Mouse (Mus musculus) heart, embryonic 16.5 days (tissue): ENCODE measurements around the gene March4. TPM values are rescaled to one million over a fixed set of nuclear protein-coding genes. Genes with fewer than 3 reads are reported as not detected.

Source experiments
- ATAC-seq: fragments of 200-750 bp; cut with Nextera tagmentation; replicated peaks from 2 replicates; pipeline ENCODE4 v1.8.0; 2017; ENCODE audit warnings: moderate number of reproducible peaks; ENCODE audit not compliant: insufficient read depth, low FRiP score; ENCODE audit errors: extremely low read depth
- H3K27ac ChIP-seq: fragments of 300-500 bp; sonication (generic); 2 replicates; pipeline ENCODE4 v1.5.1; 2014; ENCODE audit warnings: mild to moderate bottlenecking, low read length, control low read depth, moderate library complexity
- H3K27me3 ChIP-seq: fragments of 300-500 bp; sonication (generic); 2 replicates; pipeline ENCODE4 v1.6.1; 2014; ENCODE audit warnings: low read length, mixed read lengths; ENCODE audit not compliant: control insufficient read depth, insufficient read depth
- H3K36me3 ChIP-seq: fragments of 300-500 bp; sonication (generic); 2 replicates; pipeline ENCODE4 v1.6.1; 2014; ENCODE audit not compliant: control insufficient read depth, insufficient read depth
- H3K4me1 ChIP-seq: fragments of 300-500 bp; sonication (generic); 2 replicates; pipeline ENCODE4 v1.6.1; 2014; ENCODE audit warnings: low read length, mixed read lengths; ENCODE audit not compliant: control insufficient read depth, insufficient read depth
- H3K4me2 ChIP-seq: fragments of 300-500 bp; sonication (generic); 2 replicates; pipeline ENCODE4 v1.6.1; 2014; ENCODE audit warnings: low read depth, mild to moderate bottlenecking, control low read depth, low read length
- H3K4me3 ChIP-seq: fragments of 300-500 bp; sonication (generic); 2 replicates; pipeline ENCODE4 v1.5.1; 2014; ENCODE audit warnings: mild to moderate bottlenecking, control low read depth, low read length
- H3K9ac ChIP-seq: fragments of 300-500 bp; sonication (generic); 2 replicates; pipeline ENCODE4 v1.6.1; 2014; ENCODE audit warnings: low read length, control low read depth
- H3K9me3 ChIP-seq: fragments of 300-500 bp; sonication (generic); replicated peaks from 2 replicates; pipeline ENCODE4 v1.6.1; 2016; ENCODE audit warnings: low read length; ENCODE audit not compliant: control insufficient read depth
- WGBS: fragments of 180-500 bp; shearing (Covaris S2); extraction: QIAGEN DNeasy Blood & Tissue Kit; methylation state at CpG from one replicate; pipeline ENCODE4 v1.1.7; 2014; 5-methylcytosine and 5-hydroxymethylcytosine counted together
- polyA plus RNA-seq: library from polyadenylated mRNA; unstranded; fragments of >200 nt; fragmentation: Nextera tagmentation; extraction: Ambion mirVana; gene quantifications from 2 replicates; pipeline ENCODE4 v1.2.1, GENCODE M21; 2015

The March4 gene
- polyA plus RNA-seq, 1 experiment from 2014 or later = not detected

- Histone ChIP-seq H3K4me3 (no peak overlapping the region), H3K36me3 (no peaks in the 10 kb centered on the region), H3K27ac (no peak overlapping the region), H3K4me1 (0 out of 2 replicates have a peak, but pooled peaks cover 5% of the 10 kb centered on the region), H3K9me3 (no peaks in the 10 kb centered on the region), H3K4me2 (no peak overlapping the region), H3K27me3 (no peaks in the 10 kb centered on the region), H3K9ac (no peak overlapping the region)
- WGBS = 28% methylated on average over 12 of the region's 12 CpGs
- ATAC-seq = no peak
These were observed 71.7 kb downstream of the March4 start for GRCm38 (mm10) chr1:72464926-72465583.

GRCm38 (mm10) chr1:72462516-72462915 lies 74.2 kb downstream of the March4 start:
- 0 out of 2 replicates have a peak, but pooled peaks cover 5% of the 10 kb centered on the region for H3K4me1 ChIP-seq
- no peak overlapping the region for H3K9ac ChIP-seq
- H3K4me2 ChIP-seq = no peak overlapping the region
- no peaks in the 10 kb centered on the region for H3K9me3 ChIP-seq
- no peak for ATAC-seq
- WGBS = 19% methylated on average over 6 of the region's 6 CpGs
- no peaks in the 10 kb centered on the region for H3K27me3 ChIP-seq
- no peak overlapping the region for H3K27ac ChIP-seq
- no peak overlapping the region for H3K4me3 ChIP-seq
- H3K36me3 ChIP-seq = no peaks in the 10 kb centered on the region

GRCm38 (mm10) chr1:72457652-72458051 lies 79.1 kb downstream of the March4 start:
- H3K4me1 ChIP-seq = 0 out of 2 replicates have a peak, but pooled peaks cover 4% of the 10 kb centered on the region
- H3K9ac ChIP-seq = no peak overlapping the region
- no peaks in the 10 kb centered on the region for H3K9me3 ChIP-seq
- H3K27me3 ChIP-seq = 0 out of 2 replicates have a peak, but pooled peaks cover 2% of the 10 kb centered on the region
- 78% methylated on average over 4 of the region's 4 CpGs for WGBS
- no peak overlapping the region for H3K4me3 ChIP-seq
- no peak overlapping the region for H3K27ac ChIP-seq
- no peak overlapping the region for H3K4me2 ChIP-seq
- no peak for ATAC-seq
- no peaks in the 10 kb centered on the region for H3K36me3 ChIP-seq

GRCm38 (mm10) chr1:72455923-72456322 lies 80.8 kb downstream of the March4 start:
- Histone ChIP-seq H3K4me3 (no peak overlapping the region), H3K27ac (no peak overlapping the region), H3K4me2 (no peak overlapping the region), H3K36me3 (no peaks in the 10 kb centered on the region), H3K27me3 (0 out of 2 replicates have a peak, but pooled peaks cover 2% of the 10 kb centered on the region), H3K9ac (no peak overlapping the region), H3K4me1 (no peaks in the 10 kb centered on the region), H3K9me3 (no peaks in the 10 kb centered on the region)
- no peak for ATAC-seq
- WGBS = 66% methylated on average over 4 of the region's 4 CpGs

- no peaks in the 10 kb centered on the region for H3K4me1 ChIP-seq
- WGBS = 61% methylated on average over 6 of the region's 6 CpGs
- H3K4me3 ChIP-seq = no peak overlapping the region
- H3K9ac ChIP-seq = no peak overlapping the region
- H3K36me3 ChIP-seq = no peaks in the 10 kb centered on the region
- no peaks in the 10 kb centered on the region for H3K9me3 ChIP-seq
- 0 out of 2 replicates have a peak, but pooled peaks cover 2% of the 10 kb centered on the region for H3K27me3 ChIP-seq
- H3K27ac ChIP-seq = no peak overlapping the region
- ATAC-seq = no peak
- no peak overlapping the region for H3K4me2 ChIP-seq
These were observed 82.0 kb downstream of the March4 start for GRCm38 (mm10) chr1:72454733-72455201.

GRCm38 (mm10) chr1:72452839-72453238 lies 83.9 kb downstream of the March4 start:
- Histone ChIP-seq H3K9me3 (no peaks in the 10 kb centered on the region), H3K4me3 (no peak overlapping the region), H3K4me2 (no peak overlapping the region), H3K27ac (no peak overlapping the region), H3K27me3 (0 out of 2 replicates have a peak, but pooled peaks cover 2% of the 10 kb centered on the region), H3K36me3 (no peaks in the 10 kb centered on the region), H3K9ac (no peak overlapping the region), H3K4me1 (no peaks in the 10 kb centered on the region)
- WGBS = 69% methylated on average over 2 of the region's 2 CpGs
- ATAC-seq = no peak

GRCm38 (mm10) chr1:72450790-72451189 lies 85.9 kb downstream of the March4 start:
- H3K27ac ChIP-seq = no peak overlapping the region
- no peaks in the 10 kb centered on the region for H3K36me3 ChIP-seq
- no peak overlapping the region for H3K9ac ChIP-seq
- H3K4me2 ChIP-seq = no peak overlapping the region
- no peaks in the 10 kb centered on the region for H3K9me3 ChIP-seq
- no peaks in the 10 kb centered on the region for H3K27me3 ChIP-seq
- 41% methylated on average over 4 of the region's 4 CpGs for WGBS
- no peak for ATAC-seq
- H3K4me1 ChIP-seq = no peaks in the 10 kb centered on the region
- H3K4me3 ChIP-seq = no peak overlapping the region

- ATAC-seq = no peak
- 64% methylated on average over 3 of the region's 3 CpGs for WGBS
These were observed 87.0 kb downstream of the March4 start for GRCm38 (mm10) chr1:72449752-72450151.

GRCm38 (mm10) chr1:72442747-72443146 lies 94.0 kb downstream of the March4 start:
- Histone ChIP-seq H3K4me2 (no peak overlapping the region), H3K4me1 (no peaks in the 10 kb centered on the region), H3K27ac (no peak overlapping the region), H3K36me3 (no peaks in the 10 kb centered on the region), H3K27me3 (no peaks in the 10 kb centered on the region), H3K9ac (no peak overlapping the region), H3K4me3 (no peak overlapping the region), H3K9me3 (no peaks in the 10 kb centered on the region)
- 77% methylated on average over 2 of the region's 2 CpGs for WGBS
- ATAC-seq = no peak

More at GRCm38 (mm10) chr1:72449752-72450151, 87.0 kb downstream of the March4 start:
- Histone ChIP-seq H3K36me3 (no peaks in the 10 kb centered on the region), H3K4me2 (no peak overlapping the region), H3K27me3 (no peaks in the 10 kb centered on the region), H3K4me1 (no peaks in the 10 kb centered on the region), H3K4me3 (no peak overlapping the region), H3K27ac (no peak overlapping the region), H3K9me3 (no peaks in the 10 kb centered on the region), H3K9ac (no peak overlapping the region)
